Mouse (Mus musculus): ENCODE measurements around the gene Pheta2. TPM values are rescaled to one million over a fixed set of nuclear protein-coding genes. Genes with fewer than 3 reads are reported as not detected.
A peak's percentile ranks its signal among the peaks of the same experiment; 100 is the strongest.
"Not testable (repeated sequence)": the region's sequence is repeated elsewhere in the genome, so short reads cannot be mapped to it uniquely, and the experiment has no call there.

The Pheta2 gene
- total RNA-seq, 2 experiments from 2014 or later, result 0.87 to 0.96 TPM

- no peak for DNase-seq
These were observed 33.7 kb downstream of the Pheta2 start for GRCm38 (mm10) chr15:82372446-82372845.

DNA sequence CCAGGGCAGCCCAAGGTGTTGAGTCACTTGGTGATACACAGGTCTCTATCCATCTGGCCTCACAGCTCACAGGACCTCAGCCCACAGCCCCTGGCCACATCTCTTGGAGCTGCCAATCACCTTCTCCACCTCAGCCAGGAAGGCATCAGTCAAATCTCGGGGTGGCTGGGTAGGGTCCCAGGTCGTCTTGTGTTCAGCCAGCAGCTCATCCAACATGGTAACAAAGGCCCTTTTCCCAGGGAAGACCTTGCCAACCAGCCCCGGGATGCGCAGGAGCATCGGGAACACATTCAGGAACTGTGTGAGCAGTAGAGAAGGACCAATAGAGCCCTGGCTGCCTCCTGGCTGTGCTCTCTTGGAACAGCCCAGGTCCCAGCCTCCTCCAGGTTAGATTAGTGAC, 34.2 kb downstream of the Pheta2 start:
- DNase-seq, result no peak

GRCm38 (mm10) chr15:82374437-82374836, 35.7 kb downstream of the Pheta2 start:
- no peak for DNase-seq

DNA sequence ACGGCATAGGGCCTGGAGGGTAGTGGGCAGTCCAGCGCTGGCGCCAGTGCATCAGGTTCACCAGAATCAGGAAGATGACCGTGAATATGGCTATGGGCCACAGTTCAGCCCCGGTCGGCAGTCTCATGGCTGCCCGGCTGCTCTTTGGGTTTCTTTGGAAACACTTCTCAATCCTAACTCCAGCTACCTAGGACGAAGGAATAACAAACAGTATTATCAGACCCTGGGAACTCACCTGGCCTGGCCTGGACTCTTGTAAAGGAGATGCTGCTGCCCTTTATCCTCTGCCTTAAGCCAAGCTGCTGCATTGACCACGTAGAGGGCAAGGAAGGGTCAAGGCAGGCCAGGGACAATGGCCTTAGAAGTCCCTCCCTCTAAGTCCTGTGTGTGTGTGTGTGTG, 37.1 kb downstream of the Pheta2 start:
- DNase-seq, result no peak

GRCm38 (mm10) chr15:82376393-82377138, 37.8 kb downstream of the Pheta2 start:
- DNase-seq, result peak; percentile 77

- no peak for DNase-seq
These were observed 39.0 kb downstream of the Pheta2 start for GRCm38 (mm10) chr15:82377701-82378100.

GRCm38 (mm10) chr15:82378261-82379180, 39.8 kb downstream of the Pheta2 start:
- peak; percentile 32 for DNase-seq

GRCm38 (mm10) chr15:82379511-82379870, 40.7 kb downstream of the Pheta2 start:
- no peak for DNase-seq

GRCm38 (mm10) chr15:82379871-82380713, 41.4 kb downstream of the Pheta2 start, which contains the start of gene Cyp2d22:
TSS of gene Cyp2d22 (minus strand) at chr15:82380260.
- peak; percentile 69 for DNase-seq

DNA sequence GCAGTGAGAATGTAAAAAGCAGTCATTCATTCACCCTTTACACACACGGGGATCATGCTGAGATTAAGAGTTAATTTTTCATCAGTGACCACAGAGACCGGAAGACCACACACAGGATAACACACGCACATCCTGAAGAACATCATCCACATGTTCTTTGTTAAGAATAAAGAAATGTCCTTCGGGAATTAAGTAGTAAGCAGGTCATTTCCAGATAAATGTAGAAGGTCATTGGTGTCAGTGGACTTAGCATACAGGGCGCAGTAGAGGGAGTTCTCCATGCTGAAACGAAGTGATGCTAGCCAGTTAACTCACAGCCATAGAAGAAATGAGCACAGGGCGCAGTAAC, 41.9 kb downstream of the Pheta2 start:
- no peak for DNase-seq

DNA sequence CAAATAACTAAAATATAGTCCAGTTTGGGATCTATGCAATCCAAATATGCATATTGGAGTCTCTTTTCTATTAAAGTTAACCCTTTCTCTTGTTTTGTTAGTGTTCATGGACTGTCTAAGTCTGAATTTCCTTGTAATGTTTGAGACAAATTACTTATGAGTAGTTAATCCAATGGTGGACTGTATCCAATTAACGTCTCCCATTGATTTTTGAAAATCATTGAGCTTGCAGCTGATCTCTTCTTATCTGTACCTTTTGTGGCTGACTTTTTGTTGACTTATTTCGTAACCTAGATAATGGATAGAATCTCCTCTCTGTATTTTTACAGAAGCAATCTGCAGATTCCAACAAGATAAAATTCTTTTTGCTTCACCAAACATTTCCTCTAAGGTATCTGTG, 43.7 kb downstream of the Pheta2 start:
- DNase-seq, result no peak

- DNase-seq, result no peak
These were observed 47.0 kb downstream of the Pheta2 start for GRCm38 (mm10) chr15:82385729-82386128.

DNA sequence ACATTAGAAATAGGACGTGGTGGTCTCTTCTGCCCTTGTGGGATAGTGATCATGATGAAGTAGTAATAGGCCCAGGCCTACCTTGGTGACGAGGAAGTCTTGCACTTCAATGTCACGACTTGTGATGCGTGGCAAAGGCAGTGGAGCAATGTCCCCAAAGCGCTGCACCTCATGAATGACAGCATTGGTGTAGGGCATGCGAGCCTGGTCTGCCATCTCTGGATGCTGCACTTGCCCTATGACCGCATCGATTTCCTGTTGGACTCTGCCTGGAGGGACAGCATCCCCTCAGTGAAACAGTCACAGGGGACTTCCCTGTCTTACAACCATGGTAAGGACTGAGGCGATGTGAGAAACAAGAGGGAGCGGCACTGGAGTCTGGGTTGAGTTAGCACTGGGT, 51.2 kb downstream of the Pheta2 start:
- DNase-seq, result not testable (repeated sequence)

DNA sequence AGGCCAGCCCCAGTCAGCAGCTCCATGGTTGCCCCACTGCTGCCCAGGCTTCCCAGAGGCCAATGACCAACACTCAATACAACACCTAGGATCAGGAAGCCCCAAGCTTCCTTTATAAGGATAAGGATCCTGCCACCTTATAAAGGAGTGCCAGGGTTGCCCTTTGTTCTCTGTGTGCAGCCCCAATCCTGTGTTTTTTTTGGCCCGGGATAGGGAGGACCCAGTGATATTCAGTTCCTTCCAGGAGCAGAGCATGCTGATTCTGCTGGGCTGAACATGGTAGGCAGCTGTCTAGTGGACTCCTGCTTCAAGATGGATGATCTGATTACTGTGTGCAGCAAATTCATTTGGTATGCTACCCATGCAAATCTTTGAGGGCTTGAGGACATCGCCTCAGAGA, 55.2 kb downstream of the Pheta2 start, which contains the start of gene Cyp2d11:
Cyp2d11 (minus strand) TSS at position 101 of the 400 bp plus-strand sequence.
- DNase-seq, result not testable (repeated sequence)

Small RNA genes within 50 kb of the gene (microRNA-seq; reads per million reads assigned to microRNA genes)
- 0 reads per million in 2 experiments for gene Mir7684 (ENCODE audit: borderline replicate concordance in 2 of 2)

Other genes starting within 250 kb of the Pheta2 start
- 10 to 100 TPM in 1 of 2 experiments, 1 to 10 TPM in 1; 8.0 to 16.5 TPM for gene Ccdc134, start 211.0 kb upstream of the Pheta2 start, total RNA-seq (2021)
- gene Srebf2, start 191.8 kb upstream of the Pheta2 start, total RNA-seq (2021), result 10 to 100 TPM; 12.1 to 14.1 TPM
- not detected for gene Shisa8, start 126.1 kb upstream of the Pheta2 start, total RNA-seq (2021)
- not detected for gene Tnfrsf13c, start 114.6 kb upstream of the Pheta2 start, total RNA-seq (2021)
- under 1 TPM in 1 of 2 experiments, not detected in 1; 0.75 TPM for gene Cenpm, start 94.2 kb upstream of the Pheta2 start, total RNA-seq (2021)
- gene 1500009C09Rik, start 86.5 kb upstream of the Pheta2 start, total RNA-seq (2021), result not detected
- gene Sept3, start 64.0 kb upstream of the Pheta2 start, total RNA-seq (2021), result under 1 TPM; 0.54 to 1.00 TPM
- gene Wbp2nl, start 40.0 kb upstream of the Pheta2 start, total RNA-seq (2021), result not detected
- 10 to 100 TPM; 13.1 to 15.0 TPM for gene Naga, start within 50 bp of the Pheta2 start, total RNA-seq (2021)
- gene Smdt1, start within 50 bp of the Pheta2 start, total RNA-seq (2021), result 100 to 1,000 TPM; 126 to 130 TPM
- gene Ndufa6, start 15.4 kb downstream of the Pheta2 start, total RNA-seq (2021), result 100 to 1,000 TPM; 489 to 502 TPM
- 10 to 100 TPM; 11.7 to 13.3 TPM for gene Cyp2d22, start 41.3 kb downstream of the Pheta2 start, total RNA-seq (2021)
- under 1 TPM in 1 of 2 experiments, not detected in 1; 0.27 TPM for gene Cyp2d11, start 55.1 kb downstream of the Pheta2 start, total RNA-seq (2021)
- gene Cyp2d10, start 68.3 kb downstream of the Pheta2 start, total RNA-seq (2021), result not detected
- not detected for gene Cyp2d9, start 94.5 kb downstream of the Pheta2 start, total RNA-seq (2021)
- not detected for gene Cyp2d12, start 216.1 kb downstream of the Pheta2 start, total RNA-seq (2021)

Data from gastrocnemius, postnatal 25 days (tissue).